Mouse (Mus musculus) spleen, postnatal 4 days (tissue): Measurements from ENCODE around the gene Gm4969.
A peak's percentile ranks its signal among the peaks of the same experiment; 100 is the strongest.

Experiments
- DNase-seq, 2 experiments: peaks; one replicate each; pipeline ENCODE4 v3.0.0; 2022; ENCODE audit warnings: low spot score in 2 of 2

Gm4969 gene

GRCm38 (mm10) chr7:19136673-19137334 lies 18.6 kb upstream of the Gm4969 start:
- DNase-seq = no peak

GRCm38 (mm10) chr7:19136168-19136567 lies 18.0 kb upstream of the Gm4969 start:
- DNase-seq = no peak

GRCm38 (mm10) chr7:19131324-19131848 lies 13.2 kb upstream of the Gm4969 start:
- DNase-seq = peak; percentile 90 to 95

GRCm38 (mm10) chr7:19130657-19131056 lies 12.5 kb upstream of the Gm4969 start:
- DNase-seq = no peak

GRCm38 (mm10) chr7:19129396-19129795 lies 11.2 kb upstream of the Gm4969 start:
- no peak for DNase-seq

- no peak for DNase-seq
Measured at GRCm38 (mm10) chr7:19127744-19128143, 9.6 kb upstream of the Gm4969 start.

GRCm38 (mm10) chr7:19124713-19125112 lies 6.5 kb upstream of the Gm4969 start:
- no peak for DNase-seq

GRCm38 (mm10) chr7:19121686-19122085 lies 3.5 kb upstream of the Gm4969 start:
- DNase-seq = no peak

- peak; percentile 89 to 91 for DNase-seq
Measured at GRCm38 (mm10) chr7:19119631-19120429, 1.7 kb upstream of the Gm4969 start, which contains the start of gene Fbxo46. Gene Fbxo46, plus strand, starts transcription at chr7:19119859.

- DNase-seq = no peak
Measured at GRCm38 (mm10) chr7:19119083-19119482, 915 bp upstream of the Gm4969 start.

GRCm38 (mm10) chr7:19109565-19109964 lies 8.6 kb downstream of the Gm4969 start:
- DNase-seq = no peak

- DNase-seq = no peak
Measured at GRCm38 (mm10) chr7:19107436-19107835, 10.7 kb downstream of the Gm4969 start.

GRCm38 (mm10) chr7:19104486-19104885 lies 13.7 kb downstream of the Gm4969 start:
- DNase-seq = no peak

- no peak for DNase-seq
Measured at GRCm38 (mm10) chr7:19103741-19104140, 14.4 kb downstream of the Gm4969 start.

GRCm38 (mm10) chr7:19100290-19100689 lies 17.9 kb downstream of the Gm4969 start:
- DNase-seq = no peak

- DNase-seq = no peak
Measured at GRCm38 (mm10) chr7:19098811-19099210, 19.4 kb downstream of the Gm4969 start.

GRCm38 (mm10) chr7:19097863-19098262 lies 20.3 kb downstream of the Gm4969 start:
- no peak for DNase-seq

GRCm38 (mm10) chr7:19097217-19097616 lies 21.0 kb downstream of the Gm4969 start:
- DNase-seq = no peak

- no peak for DNase-seq
Measured at GRCm38 (mm10) chr7:19096421-19096976, 21.7 kb downstream of the Gm4969 start.

- DNase-seq = peak in 1 of 2 experiments; percentile 64
Measured at GRCm38 (mm10) chr7:19095751-19096110, 22.4 kb downstream of the Gm4969 start.

GRCm38 (mm10) chr7:19094826-19095750 lies 23.1 kb downstream of the Gm4969 start:
- peak in 1 of 2 experiments; percentile 77 for DNase-seq

GRCm38 (mm10) chr7:19094471-19094825 lies 23.7 kb downstream of the Gm4969 start, which contains the start of gene Six5:
Gene Six5, plus strand, starts transcription at chr7:19094594.
- peak; percentile 51 to 82 for DNase-seq
